Mouse (Mus musculus) limb, embryonic 11.5 days (tissue): Measurements from ENCODE around the gene Txlna. TPM values are rescaled to one million over a fixed set of nuclear protein-coding genes. Genes with fewer than 3 reads are reported as not detected.

ENCODE experiments used
- ATAC-seq: fragments of 200-750 bp; cut with Nextera tagmentation; 2 replicates; pipeline ENCODE4 v1.8.0; 2017; ENCODE audit warnings: low read depth; ENCODE audit not compliant: insufficient number of reproducible peaks, low FRiP score, low TSS enrichment
- DNase-seq: peaks from one replicate; pipeline ENCODE4 v3.0.0-alpha.2; 2015; ENCODE audit warnings: low spot score
- H3K27ac ChIP-seq: fragments of 300-500 bp; sonication (generic); replicated peaks from 2 replicates; pipeline ENCODE4 v1.5.1; 2014; ENCODE audit warnings: low read depth, mild to moderate bottlenecking, low read length
- H3K27me3 ChIP-seq: fragments of 300-500 bp; sonication (generic); 2 replicates; pipeline ENCODE4 v1.6.1; 2014; ENCODE audit warnings: mild to moderate bottlenecking, low read length, mixed read lengths; ENCODE audit not compliant: control insufficient read depth, insufficient read depth
- H3K36me3 ChIP-seq: fragments of 300-500 bp; sonication (generic); 2 replicates; pipeline ENCODE4 v1.6.1; 2014; ENCODE audit warnings: mild to moderate bottlenecking, low read length, moderate library complexity, mixed read lengths; ENCODE audit not compliant: control insufficient read depth, insufficient read depth
- H3K4me1 ChIP-seq: fragments of 300-500 bp; sonication (generic); 2 replicates; pipeline ENCODE4 v1.6.1; 2014; ENCODE audit warnings: low read length, mixed read lengths; ENCODE audit not compliant: control insufficient read depth, insufficient read depth
- H3K4me2 ChIP-seq: fragments of 300-500 bp; sonication (generic); 2 replicates; pipeline ENCODE4 v1.6.1; 2014; ENCODE audit warnings: low read depth, mild to moderate bottlenecking, moderate library complexity; ENCODE audit not compliant: severe bottlenecking
- H3K4me3 ChIP-seq: fragments of 300-500 bp; sonication (generic); 2 replicates; pipeline ENCODE4 v1.5.1; 2014; ENCODE audit warnings: low read depth, low read length
- H3K9ac ChIP-seq: fragments of 300-500 bp; sonication (generic); 2 replicates; pipeline ENCODE4 v1.6.1; 2014; ENCODE audit warnings: mild to moderate bottlenecking, low read length
- H3K9me3 ChIP-seq: fragments of 300-500 bp; sonication (generic); 2 replicates; pipeline ENCODE4 v1.6.1; 2016; ENCODE audit warnings: low read length; ENCODE audit not compliant: control insufficient read depth
- WGBS: fragments of 180-500 bp; shearing (Covaris S2); extraction: QIAGEN DNeasy Blood & Tissue Kit; methylation state at CpG from one replicate; pipeline ENCODE4 v1.1.7; 2014; 5-methylcytosine and 5-hydroxymethylcytosine counted together
- polyA plus RNA-seq: library from polyadenylated mRNA; unstranded; fragments of >200 nt; fragmentation: Nextera tagmentation; extraction: Ambion mirVana; gene quantifications from 2 replicates; pipeline ENCODE4 v1.2.1, GENCODE M21; 2014

Gene Txlna
- polyA plus RNA-seq, 1 experiment from 2014 or later = 111 TPM

GRCm38 (mm10) chr4:129600233-129601158 lies 40.4 kb downstream of the Txlna start, which contains the start of the genes Eif3i and Tmem234:
Gene Eif3i, minus strand, starts transcription at chr4:129600648.
Gene Tmem234, plus strand, starts transcription at chr4:129600668.
- Histone ChIP-seq H3K4me2 (peak within 1 kb of the TSS; percentile 69), H3K4me3 (peak within 1 kb of the TSS; percentile 96), H3K27me3 (no peaks in the 10 kb centered on the region), H3K9me3 (no peaks in the 10 kb centered on the region), H3K9ac (peak within 1 kb of the TSS; percentile 84), H3K27ac (peak within 1 kb of the TSS; percentile 62), H3K36me3 (peaks cover 4% of the 10 kb centered on the region; the same call in 1 of the 2 replicates), H3K4me1 (peaks cover 13% of the 10 kb centered on the region)
- peak; percentile 85 for DNase-seq
- ATAC-seq = peak; percentile 78
- WGBS = under 1% methylated on average over 70 of the region's 74 CpGs

GRCm38 (mm10) chr4:129588865-129589264 lies 52.0 kb downstream of the Txlna start:
- Histone ChIP-seq H3K9me3 (no peaks in the 10 kb centered on the region), H3K4me3 (no peak overlapping the region), H3K27me3 (no peaks in the 10 kb centered on the region), H3K9ac (no peak overlapping the region), H3K27ac (no peak overlapping the region), H3K4me2 (no peak overlapping the region), H3K4me1 (no peaks in the 10 kb centered on the region), H3K36me3 (peaks cover 19% of the 10 kb centered on the region; the same call in 1 of the 2 replicates)
- no peak for DNase-seq
- ATAC-seq = no peak
- WGBS = 78% methylated on average over 4 of the region's 4 CpGs

GRCm38 (mm10) chr4:129586943-129587342 lies 53.9 kb downstream of the Txlna start:
- 59% methylated on average over 1 of the region's 1 CpGs for WGBS
- no peak for DNase-seq
- Histone ChIP-seq H3K9ac (no peak overlapping the region), H3K27ac (no peak overlapping the region), H3K4me3 (no peak overlapping the region), H3K27me3 (no peaks in the 10 kb centered on the region), H3K4me2 (no peak overlapping the region), H3K36me3 (peaks cover 7% of the 10 kb centered on the region; the same call in 1 of the 2 replicates), H3K9me3 (no peaks in the 10 kb centered on the region), H3K4me1 (no peaks in the 10 kb centered on the region)
- no peak for ATAC-seq

GRCm38 (mm10) chr4:129585773-129586172 lies 55.1 kb downstream of the Txlna start:
- H3K9me3 ChIP-seq = no peaks in the 10 kb centered on the region
- no peaks in the 10 kb centered on the region for H3K27me3 ChIP-seq
- H3K4me2 ChIP-seq = peak overlapping the region; percentile 56; the same call in 1 of the 2 replicates
- ATAC-seq (no peak), DNase-seq (no peak)
- H3K4me3 ChIP-seq = no peak overlapping the region
- no peaks in the 10 kb centered on the region for H3K4me1 ChIP-seq
- WGBS = 76% methylated on average over 9 of the region's 9 CpGs
- H3K9ac ChIP-seq = no peak overlapping the region; the same call in 1 of the 2 replicates
- H3K36me3 ChIP-seq = no peaks in the 10 kb centered on the region; the same call in 1 of the 2 replicates
- no peak overlapping the region for H3K27ac ChIP-seq

GRCm38 (mm10) chr4:129584884-129585608 lies 55.8 kb downstream of the Txlna start:
- no peaks in the 10 kb centered on the region for H3K27me3 ChIP-seq
- no peaks in the 10 kb centered on the region for H3K36me3 ChIP-seq
- H3K4me3 ChIP-seq = peak overlapping the region; percentile 29
- H3K9ac ChIP-seq = peak overlapping the region; percentile 43
- ATAC-seq (peak; percentile 50), DNase-seq (peak; percentile 91)
- H3K4me1 ChIP-seq = no peaks in the 10 kb centered on the region
- H3K9me3 ChIP-seq = no peaks in the 10 kb centered on the region
- WGBS = 2% methylated on average over 36 of the region's 36 CpGs
- H3K27ac ChIP-seq = no peak overlapping the region
- peak overlapping the region; percentile 56 for H3K4me2 ChIP-seq

- H3K27ac ChIP-seq = no peak overlapping the region
Observed at GRCm38 (mm10) chr4:129584370-129584769, 56.5 kb downstream of the Txlna start.

GRCm38 (mm10) chr4:129582251-129582650 lies 58.6 kb downstream of the Txlna start:
- 88% methylated on average over 1 of the region's 1 CpGs for WGBS
- no peak for ATAC-seq
- Histone ChIP-seq H3K4me1 (no peaks in the 10 kb centered on the region), H3K27me3 (no peaks in the 10 kb centered on the region), H3K36me3 (no peaks in the 10 kb centered on the region), H3K9ac (no peak overlapping the region), H3K27ac (no peak overlapping the region), H3K4me3 (no peak overlapping the region), H3K4me2 (no peak overlapping the region), H3K9me3 (no peaks in the 10 kb centered on the region)
- no peak for DNase-seq

More at GRCm38 (mm10) chr4:129584370-129584769, 56.5 kb downstream of the Txlna start:
- Histone ChIP-seq H3K4me3 (peak overlapping the region; percentile 29; the same call in 1 of the 2 replicates), H3K27me3 (no peaks in the 10 kb centered on the region), H3K36me3 (no peaks in the 10 kb centered on the region), H3K9me3 (no peaks in the 10 kb centered on the region), H3K4me2 (peak overlapping the region; percentile 56), H3K9ac (no peak overlapping the region; the same call in 1 of the 2 replicates), H3K4me1 (no peaks in the 10 kb centered on the region)
- ATAC-seq (no peak), DNase-seq (no peak)
- WGBS = 79% methylated on average over 1 of the region's 1 CpGs

- Histone ChIP-seq H3K9me3 (no peaks in the 10 kb centered on the region), H3K9ac (no peak overlapping the region), H3K4me3 (no peak overlapping the region), H3K4me1 (peaks cover 7% of the 10 kb centered on the region; the same call in 1 of the 2 replicates), H3K36me3 (no peaks in the 10 kb centered on the region), H3K27me3 (no peaks in the 10 kb centered on the region), H3K4me2 (no peak overlapping the region), H3K27ac (no peak overlapping the region)
- 61% methylated on average over 7 of the region's 7 CpGs for WGBS
- DNase-seq (no peak), ATAC-seq (no peak)
Observed at GRCm38 (mm10) chr4:129580347-129580746, 60.5 kb downstream of the Txlna start.
